Mouse (Mus musculus) monocyte, adult 2 months (primary cell): ENCODE data around the gene Gm4922.
A peak's percentile ranks its signal among the peaks of the same experiment; 100 is the strongest.

ENCODE experiments used
- DNase-seq, 2 experiments: peaks; one replicate each; pipeline ENCODE4 v3.0.0; 2022; ENCODE audit warnings: low spot score in 2 of 2, low read depth in 1 of 2

Gene Gm4922

GRCm38 (mm10) chr10:18786693-18787092, at the start of gene Gm4922:
TSS of gene Gm4922 (minus strand) at chr10:18786793.
- DNase-seq, result no peak

- peak in 1 of 2 experiments; percentile 8 for DNase-seq
These were observed 49.3 kb upstream of the Gm4922 start for GRCm38 (mm10) chr10:18835684-18836479.

- no peak for DNase-seq
These were observed 47.8 kb upstream of the Gm4922 start for GRCm38 (mm10) chr10:18834389-18834788.

- DNase-seq, result no peak
These were observed 45.2 kb upstream of the Gm4922 start for GRCm38 (mm10) chr10:18831823-18832222.

DNA sequence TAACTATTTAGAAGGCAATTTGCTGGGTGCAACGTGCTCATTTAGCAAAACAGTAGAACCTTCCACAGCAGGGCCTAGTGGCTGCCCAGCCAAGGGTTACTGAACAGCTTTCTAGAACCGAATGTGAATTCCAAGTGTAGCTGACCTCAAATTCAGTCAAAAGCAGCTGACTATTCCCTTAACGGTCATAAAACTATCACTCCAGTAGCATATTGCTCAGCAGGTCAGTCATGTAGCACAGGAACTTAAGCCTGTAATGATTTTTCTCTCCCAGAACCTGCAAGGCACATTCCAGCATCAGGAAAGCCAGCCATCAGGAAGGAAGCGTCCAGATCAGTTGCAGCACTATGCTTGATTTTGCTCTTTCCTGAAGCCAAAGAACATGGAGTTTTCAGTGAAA, 43.8 kb upstream of the Gm4922 start:
- no peak for DNase-seq

GRCm38 (mm10) chr10:18827936-18828335, 41.3 kb upstream of the Gm4922 start:
- no peak for DNase-seq

DNA sequence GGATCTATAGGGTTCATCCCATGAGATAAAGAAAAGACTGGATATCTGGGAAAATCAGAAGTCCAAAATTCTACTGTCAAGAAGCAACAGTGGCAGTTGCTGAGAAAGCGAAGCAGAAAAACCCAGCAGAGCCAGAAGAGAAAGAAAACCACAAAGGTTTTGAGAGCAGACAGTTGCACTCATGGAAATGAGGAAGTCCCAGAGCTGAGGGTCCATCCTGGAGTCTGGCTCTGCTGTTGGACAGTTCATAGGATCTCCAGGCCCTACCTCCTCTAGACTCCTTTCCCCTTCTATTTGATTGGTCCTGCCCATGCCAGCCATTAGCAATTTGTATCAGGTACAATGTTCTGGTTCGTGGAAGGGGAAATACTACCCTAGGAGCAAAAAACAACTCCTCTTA, 39.5 kb upstream of the Gm4922 start:
- no peak for DNase-seq

GRCm38 (mm10) chr10:18825143-18825542, 38.5 kb upstream of the Gm4922 start:
- no peak for DNase-seq

- no peak for DNase-seq
These were observed 30.0 kb upstream of the Gm4922 start for GRCm38 (mm10) chr10:18816560-18816959.

- DNase-seq, result no peak
These were observed 25.2 kb upstream of the Gm4922 start for GRCm38 (mm10) chr10:18811751-18812150.

- no peak for DNase-seq
These were observed 3.5 kb upstream of the Gm4922 start for GRCm38 (mm10) chr10:18790063-18790462.

GRCm38 (mm10) chr10:18788601-18789000, 2.0 kb upstream of the Gm4922 start:
- DNase-seq, result no peak

DNA sequence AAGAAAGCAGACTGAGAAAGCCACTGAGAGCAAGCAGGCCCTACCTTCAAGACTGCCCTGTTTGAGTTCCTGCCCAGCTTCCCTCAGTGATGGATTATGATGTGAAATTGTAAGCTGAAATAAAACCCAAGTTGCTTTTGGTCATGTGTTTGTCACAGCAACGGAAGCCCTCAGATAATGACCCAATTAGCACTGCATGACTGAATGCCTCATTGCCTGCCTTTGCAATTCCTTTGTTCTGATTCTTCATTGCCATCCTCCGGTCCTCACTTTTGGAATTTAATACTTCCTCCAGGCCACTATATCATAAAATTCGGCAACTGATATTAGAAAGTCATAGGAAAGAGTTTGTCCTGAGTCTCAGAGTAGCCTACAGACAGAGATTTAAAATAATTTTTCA, 9.0 kb downstream of the Gm4922 start:
- no peak for DNase-seq

GRCm38 (mm10) chr10:18772537-18773179, 13.9 kb downstream of the Gm4922 start:
- DNase-seq, result no peak

DNA sequence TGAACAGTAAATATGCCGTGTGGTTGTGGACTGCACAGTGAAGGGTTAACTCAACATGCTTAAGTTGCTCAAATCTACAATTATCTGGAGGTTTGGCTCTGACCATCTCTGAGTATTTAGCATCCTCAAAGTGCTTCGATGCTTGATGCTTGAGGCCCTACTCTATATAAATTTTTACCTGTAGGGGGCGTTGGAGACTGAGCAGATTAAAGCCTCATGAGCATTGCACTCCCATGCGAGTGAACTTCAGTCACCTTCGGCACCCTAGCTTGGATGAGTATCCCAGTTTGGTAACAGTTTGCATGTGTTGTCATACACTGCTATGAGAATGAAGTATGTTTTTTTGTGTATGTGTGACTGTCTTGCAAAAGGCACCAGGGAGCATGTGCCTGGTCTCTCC, 16.7 kb downstream of the Gm4922 start:
- no peak for DNase-seq

DNA sequence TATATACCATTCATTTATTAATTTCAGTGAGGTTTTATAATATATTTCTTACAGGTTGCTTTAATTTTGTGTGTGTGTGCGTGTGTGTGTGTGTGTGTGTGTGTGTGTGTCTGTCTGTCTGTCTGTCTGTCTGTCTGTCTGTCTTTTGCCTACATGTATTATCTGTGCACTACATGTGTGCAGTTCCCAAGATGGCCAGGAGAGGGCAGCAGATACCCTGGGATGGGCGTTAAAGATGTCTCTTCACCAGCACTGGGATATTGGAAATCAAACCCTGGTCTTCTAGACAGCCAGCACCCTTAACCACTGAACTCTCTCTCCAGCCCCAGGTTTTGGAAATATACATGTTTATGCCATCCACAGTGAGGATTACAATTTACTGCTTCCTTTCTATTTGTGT, 26.4 kb downstream of the Gm4922 start:
- no peak for DNase-seq

- no peak for DNase-seq
These were observed 36.5 kb downstream of the Gm4922 start for GRCm38 (mm10) chr10:18750057-18750456.

DNA sequence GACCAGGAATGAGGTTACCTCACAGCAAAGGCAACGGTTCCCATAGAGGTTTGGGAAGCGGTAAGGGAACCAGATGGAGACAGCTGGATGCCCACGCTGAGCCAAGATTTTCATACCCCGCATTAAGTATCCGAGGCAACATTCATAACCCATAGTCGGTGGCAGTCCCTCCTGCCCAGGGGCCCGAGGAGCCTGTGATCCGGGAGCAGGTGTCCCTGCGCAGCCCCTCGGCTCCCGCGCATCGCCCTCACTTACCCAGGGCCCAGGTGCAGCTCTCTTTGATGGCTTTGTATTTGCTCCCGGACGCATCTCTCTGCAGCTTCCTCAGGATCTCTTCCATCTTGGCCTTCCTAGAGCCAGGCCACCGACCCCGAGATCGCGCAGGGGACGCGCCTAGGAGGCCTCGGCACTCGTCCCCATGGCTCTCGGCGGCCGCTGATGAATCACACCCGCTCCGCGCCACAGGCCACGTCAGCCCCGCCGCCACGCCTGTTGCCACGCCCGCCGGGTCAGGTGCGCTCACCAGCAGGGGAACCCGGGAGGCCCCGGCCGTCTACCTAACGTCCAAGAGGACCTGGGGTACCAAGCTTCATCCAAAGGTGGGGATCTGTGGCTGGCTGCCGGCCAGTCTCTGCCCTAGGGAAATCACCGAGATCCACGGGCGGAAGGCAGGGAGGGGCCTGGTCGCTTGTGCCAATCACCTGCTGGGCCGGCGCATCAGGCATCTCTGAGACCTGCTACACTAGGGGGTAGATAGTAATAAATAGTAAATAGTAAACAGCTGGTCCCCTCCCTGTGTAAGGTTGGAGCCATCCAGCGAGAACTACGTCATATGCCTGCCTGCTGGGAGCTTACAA, 43.1 kb downstream of the Gm4922 start, which contains the start of gene Arfgef3:
Gene Arfgef3, minus strand, starts transcription at position 664 of the 857 bp plus-strand sequence.
- no peak for DNase-seq

GRCm38 (mm10) chr10:18742086-18742485, 44.5 kb downstream of the Gm4922 start:
- no peak for DNase-seq

DNA sequence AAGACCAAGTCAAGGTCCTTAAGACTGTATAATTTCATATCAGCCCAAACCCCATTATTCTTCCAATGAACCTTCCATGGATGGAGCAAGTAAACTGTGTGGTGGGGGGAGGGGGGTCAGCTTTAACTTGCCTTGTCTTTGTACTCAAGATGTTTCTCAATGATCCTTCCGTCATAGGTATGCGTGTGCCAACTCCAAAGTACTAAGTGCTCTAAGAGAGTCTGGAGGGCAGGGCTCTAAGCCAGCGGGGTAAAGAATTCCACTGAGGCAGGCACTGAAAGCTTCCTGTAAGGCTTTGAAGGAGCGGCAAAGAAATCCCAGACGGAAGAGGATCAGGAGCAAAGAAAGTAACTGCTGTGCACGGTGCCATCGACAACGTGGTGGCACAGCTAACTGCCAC, 45.6 kb downstream of the Gm4922 start:
- DNase-seq, result no peak
